Mouse (Mus musculus): ENCODE measurements at regions not wholly inside any gene's neighbourhood (a gene's known extent, or its start where the extent isn't known, plus 50 kb on each side); places are given as distances from the start of the nearest gene placed in this dataset.
"Not testable (repeated sequence)": the region's sequence is repeated elsewhere in the genome, so short reads cannot be mapped to it uniquely, and the experiment has no call there.

DNA sequence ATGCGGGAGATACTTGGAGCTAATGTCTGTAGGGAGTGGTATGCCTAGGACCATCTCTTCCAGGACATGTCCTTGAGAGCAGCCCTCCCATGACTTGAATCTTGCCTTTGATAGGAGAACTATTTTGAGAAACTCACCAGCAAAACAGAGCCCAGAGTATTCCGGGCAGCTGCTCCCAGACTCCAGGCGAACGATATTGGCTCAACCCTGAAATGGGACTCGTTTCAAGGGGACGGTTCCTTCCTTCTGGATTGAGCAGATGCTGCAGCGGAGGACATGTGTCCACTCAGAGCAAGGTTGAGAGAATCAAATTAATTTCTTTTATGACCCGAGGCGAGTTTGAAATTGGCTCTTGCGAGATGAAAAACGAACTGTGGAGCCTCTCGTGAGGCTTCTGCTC is 105.7 kb downstream of the Nucb2 start:
- H3K36me3 ChIP-seq (ENCODE audit: control insufficient read depth, insufficient read depth), result no peaks in the 10 kb centered on the region
- no peaks in the 10 kb centered on the region for H3K9me3 ChIP-seq (ENCODE audit: control insufficient read depth, low read length)
- no peak for ATAC-seq
- no peak overlapping the region for H3K4me3 ChIP-seq (replicated peaks; ENCODE audit: low read length)
- H3K4me1 ChIP-seq (replicated peaks; ENCODE audit: control insufficient read depth, insufficient read depth, low read length), result peaks cover 14% of the 10 kb centered on the region
- 78% methylated on average over 12 of the region's 12 CpGs for WGBS
- H3K9ac ChIP-seq (replicated peaks; ENCODE audit: low read depth, low read length), result no peak overlapping the region
- no peaks in the 10 kb centered on the region for H3K27me3 ChIP-seq (replicated peaks; ENCODE audit: control insufficient read depth, insufficient read depth, low read length)
- H3K27ac ChIP-seq (ENCODE audit: low read length), result no peak overlapping the region
- no peak overlapping the region for H3K4me2 ChIP-seq (ENCODE audit: low read length)

GRCm38 (mm10) chr7:116615984-116616383 is 111.8 kb downstream of the Nucb2 start:
- H3K27me3 ChIP-seq (replicated peaks; ENCODE audit: control insufficient read depth, insufficient read depth, low read length), result no peaks in the 10 kb centered on the region
- H3K4me1 ChIP-seq (replicated peaks; ENCODE audit: control insufficient read depth, insufficient read depth, low read length), result peaks cover 4% of the 10 kb centered on the region
- peak; percentile 62; the same call in 1 of the 2 replicates for ATAC-seq
- no peak overlapping the region for H3K4me2 ChIP-seq (ENCODE audit: low read length)
- no peaks in the 10 kb centered on the region for H3K36me3 ChIP-seq (ENCODE audit: control insufficient read depth, insufficient read depth)
- 56% methylated on average over 3 of the region's 3 CpGs for WGBS
- no peak overlapping the region for H3K4me3 ChIP-seq (replicated peaks; ENCODE audit: low read length)
- no peak overlapping the region for H3K27ac ChIP-seq (ENCODE audit: low read length)
- H3K9ac ChIP-seq (replicated peaks; ENCODE audit: low read depth, low read length), result no peak overlapping the region
- no peaks in the 10 kb centered on the region for H3K9me3 ChIP-seq (ENCODE audit: control insufficient read depth, low read length)

DNA sequence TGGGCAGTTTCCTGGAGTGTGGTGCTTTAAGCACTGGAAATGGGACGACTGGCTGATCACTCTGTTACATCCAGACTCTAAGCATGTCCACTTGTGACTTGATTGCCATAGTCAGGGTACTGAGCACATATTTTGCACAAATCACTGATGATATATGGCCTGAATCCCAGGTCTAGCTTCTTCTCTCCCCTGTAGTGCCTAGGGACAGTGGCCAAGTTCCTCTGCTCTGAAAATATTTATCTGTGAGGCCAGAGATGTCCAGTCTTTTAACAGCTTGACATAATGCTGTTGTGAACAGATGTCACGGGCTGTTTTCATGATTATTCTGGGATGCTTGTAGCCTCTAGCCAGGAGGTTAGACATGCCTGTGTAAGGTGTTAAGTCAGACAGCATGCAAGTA is 115.5 kb downstream of the Nucb2 start:
- Histone ChIP-seq H3K4me1 (replicated peaks; ENCODE audit: control insufficient read depth, insufficient read depth, low read length) (peaks cover 4% of the 10 kb centered on the region), H3K4me3 (replicated peaks; ENCODE audit: low read length) (no peak overlapping the region), H3K27ac (ENCODE audit: low read length) (no peak overlapping the region), H3K9ac (replicated peaks; ENCODE audit: low read depth, low read length) (no peak overlapping the region), H3K9me3 (ENCODE audit: control insufficient read depth, low read length) (no peaks in the 10 kb centered on the region), H3K27me3 (replicated peaks; ENCODE audit: control insufficient read depth, insufficient read depth, low read length) (no peaks in the 10 kb centered on the region), H3K4me2 (ENCODE audit: low read length) (no peak overlapping the region), H3K36me3 (ENCODE audit: control insufficient read depth, insufficient read depth) (no peaks in the 10 kb centered on the region)
- 78% methylated on average over 2 of the region's 2 CpGs for WGBS
- no peak for ATAC-seq

DNA sequence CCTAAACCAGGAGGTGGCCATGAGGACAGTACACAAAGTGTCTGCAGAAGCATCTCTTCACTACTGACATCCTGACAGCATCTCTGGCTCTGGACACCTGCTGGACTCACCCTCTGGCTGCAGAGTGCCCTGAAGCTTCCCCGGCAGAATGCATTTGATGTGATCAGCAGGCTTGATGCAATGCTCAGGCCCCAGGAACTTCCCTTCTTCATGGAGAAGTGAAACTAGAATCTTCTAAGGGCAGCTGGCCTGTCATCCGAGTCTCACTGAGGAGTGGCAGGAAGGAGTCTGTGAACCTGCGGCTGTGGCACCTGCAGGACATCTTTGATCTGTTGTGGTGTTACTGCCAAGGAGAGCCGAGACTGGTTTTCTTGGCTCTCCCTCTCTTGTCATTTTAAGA is 116.2 kb downstream of the Nucb2 start:
- Histone ChIP-seq H3K9me3 (ENCODE audit: control insufficient read depth, low read length) (no peaks in the 10 kb centered on the region), H3K4me1 (replicated peaks; ENCODE audit: control insufficient read depth, insufficient read depth, low read length) (peaks cover 4% of the 10 kb centered on the region), H3K4me3 (replicated peaks; ENCODE audit: low read length) (no peak overlapping the region), H3K27ac (ENCODE audit: low read length) (no peak overlapping the region), H3K27me3 (replicated peaks; ENCODE audit: control insufficient read depth, insufficient read depth, low read length) (no peaks in the 10 kb centered on the region), H3K4me2 (ENCODE audit: low read length) (no peak overlapping the region), H3K9ac (replicated peaks; ENCODE audit: low read depth, low read length) (no peak overlapping the region), H3K36me3 (ENCODE audit: control insufficient read depth, insufficient read depth) (no peaks in the 10 kb centered on the region)
- no peak for ATAC-seq
- 84% methylated on average over 4 of the region's 4 CpGs for WGBS

DNA sequence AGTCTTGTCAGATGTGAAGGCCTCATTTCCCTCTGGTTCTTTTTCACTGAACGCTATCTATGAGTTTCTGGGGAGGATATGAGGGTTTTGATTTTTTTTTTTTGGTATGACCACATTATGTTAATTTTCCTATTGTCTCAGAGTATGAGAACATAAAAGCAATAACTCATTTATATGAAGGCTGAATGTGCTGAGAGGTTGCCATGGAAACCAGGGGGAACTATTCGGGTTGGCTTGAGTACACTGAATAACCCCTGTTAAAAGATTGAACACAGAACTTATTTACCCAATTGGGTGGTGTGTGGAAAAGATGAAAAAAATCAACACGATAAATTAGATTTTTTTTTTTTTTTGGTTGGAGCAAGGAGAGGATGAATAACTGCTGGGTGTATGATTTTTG is 129.0 kb downstream of the Nucb2 start:
- H3K4me1 ChIP-seq (replicated peaks; ENCODE audit: control insufficient read depth, insufficient read depth, low read length), result no peaks in the 10 kb centered on the region
- no peaks in the 10 kb centered on the region for H3K27me3 ChIP-seq (replicated peaks; ENCODE audit: control insufficient read depth, insufficient read depth, low read length)
- no peak overlapping the region for H3K27ac ChIP-seq (ENCODE audit: low read length)
- ATAC-seq, result 0 out of 2 replicates have a peak, but pooled peaks have one; percentile 43
- no peaks in the 10 kb centered on the region for H3K36me3 ChIP-seq (ENCODE audit: control insufficient read depth, insufficient read depth)
- H3K4me3 ChIP-seq (replicated peaks; ENCODE audit: low read length), result no peak overlapping the region
- 43% methylated on average over 3 of the region's 3 CpGs for WGBS
- no peak overlapping the region for H3K4me2 ChIP-seq (ENCODE audit: low read length)
- H3K9ac ChIP-seq (replicated peaks; ENCODE audit: low read depth, low read length), result no peak overlapping the region
- no peaks in the 10 kb centered on the region for H3K9me3 ChIP-seq (ENCODE audit: control insufficient read depth, low read length)

GRCm38 (mm10) chr7:116644902-116645650 is 140.9 kb downstream of the Nucb2 start:
- no peak overlapping the region for H3K4me2 ChIP-seq (ENCODE audit: low read length)
- H3K27ac ChIP-seq (ENCODE audit: low read length), result no peak overlapping the region
- no peaks in the 10 kb centered on the region for H3K27me3 ChIP-seq (replicated peaks; ENCODE audit: control insufficient read depth, insufficient read depth, low read length)
- no peaks in the 10 kb centered on the region for H3K4me1 ChIP-seq (replicated peaks; ENCODE audit: control insufficient read depth, insufficient read depth, low read length)
- H3K9ac ChIP-seq (replicated peaks; ENCODE audit: low read depth, low read length), result no peak overlapping the region
- H3K9me3 ChIP-seq (ENCODE audit: control insufficient read depth, low read length), result no peaks in the 10 kb centered on the region
- 52% methylated on average over 10 of the region's 10 CpGs for WGBS
- no peak overlapping the region for H3K4me3 ChIP-seq (replicated peaks; ENCODE audit: low read length)
- H3K36me3 ChIP-seq (ENCODE audit: control insufficient read depth, insufficient read depth), result no peaks in the 10 kb centered on the region
- ATAC-seq, result no peak

DNA sequence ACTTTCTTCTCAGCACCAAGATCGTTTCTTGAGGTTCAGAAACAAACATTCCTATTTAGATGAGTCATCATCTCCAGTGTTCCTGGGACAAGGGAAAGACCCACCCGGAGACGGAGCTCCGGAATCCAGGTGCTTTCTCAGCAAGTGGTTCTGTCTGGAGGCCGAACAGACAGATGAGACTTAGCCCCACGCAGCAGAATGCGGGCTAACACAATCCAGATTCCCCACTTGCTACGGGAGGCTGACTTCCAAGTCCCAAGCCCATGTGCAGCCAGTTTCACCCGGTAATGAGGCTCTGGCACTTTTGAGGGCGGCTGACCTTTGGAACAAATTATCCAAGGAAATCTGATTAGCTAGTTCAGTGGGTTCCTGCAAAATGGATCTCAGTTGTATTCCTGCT is 150.3 kb downstream of the Nucb2 start:
- Histone ChIP-seq H3K4me1 (replicated peaks; ENCODE audit: control insufficient read depth, insufficient read depth, low read length) (no peaks in the 10 kb centered on the region), H3K4me2 (ENCODE audit: low read length) (no peak overlapping the region), H3K9me3 (ENCODE audit: control insufficient read depth, low read length) (0 out of 2 replicates have a peak, but pooled peaks cover 3% of the 10 kb centered on the region), H3K9ac (replicated peaks; ENCODE audit: low read depth, low read length) (no peak overlapping the region), H3K27ac (ENCODE audit: low read length) (no peak overlapping the region), H3K36me3 (ENCODE audit: control insufficient read depth, insufficient read depth) (no peaks in the 10 kb centered on the region), H3K27me3 (replicated peaks; ENCODE audit: control insufficient read depth, insufficient read depth, low read length) (no peaks in the 10 kb centered on the region), H3K4me3 (replicated peaks; ENCODE audit: low read length) (no peak overlapping the region)
- no peak for ATAC-seq
- 27% methylated on average over 10 of the region's 10 CpGs for WGBS

- not testable (repeated sequence) for ATAC-seq; H3K9me3 ChIP-seq (ENCODE audit: control insufficient read depth, low read length)
These were observed 152.9 kb downstream of the Nucb2 start for GRCm38 (mm10) chr7:116657040-116657439.

GRCm38 (mm10) chr7:116665581-116665980 is 161.4 kb downstream of the Nucb2 start:
- 91% methylated on average over 15 of the region's 15 CpGs for WGBS
- H3K4me1 ChIP-seq (replicated peaks; ENCODE audit: control insufficient read depth, insufficient read depth, low read length), result no peaks in the 10 kb centered on the region
- no peak overlapping the region for H3K9ac ChIP-seq (replicated peaks; ENCODE audit: low read depth, low read length)
- no peaks in the 10 kb centered on the region for H3K36me3 ChIP-seq (ENCODE audit: control insufficient read depth, insufficient read depth)
- no peak overlapping the region for H3K4me2 ChIP-seq (ENCODE audit: low read length)
- no peaks in the 10 kb centered on the region for H3K9me3 ChIP-seq (ENCODE audit: control insufficient read depth, low read length)
- H3K27ac ChIP-seq (ENCODE audit: low read length), result no peak overlapping the region
- no peaks in the 10 kb centered on the region for H3K27me3 ChIP-seq (replicated peaks; ENCODE audit: control insufficient read depth, insufficient read depth, low read length)
- H3K4me3 ChIP-seq (replicated peaks; ENCODE audit: low read length), result no peak overlapping the region
- ATAC-seq, result no peak

More at GRCm38 (mm10) chr7:116657040-116657439, 152.9 kb downstream of the Nucb2 start:
- not testable (repeated sequence) for H3K36me3 ChIP-seq (ENCODE audit: control insufficient read depth, insufficient read depth); H3K9ac ChIP-seq (replicated peaks; ENCODE audit: low read depth, low read length); H3K27ac ChIP-seq (ENCODE audit: low read length); H3K27me3 ChIP-seq (replicated peaks; ENCODE audit: control insufficient read depth, insufficient read depth, low read length); H3K4me1 ChIP-seq (replicated peaks; ENCODE audit: control insufficient read depth, insufficient read depth, low read length); H3K4me2 ChIP-seq (ENCODE audit: low read length); H3K4me3 ChIP-seq (replicated peaks; ENCODE audit: low read length)
- WGBS, result 95% methylated on average over 6 of the region's 6 CpGs
